Mouse (Mus musculus): Measurements from ENCODE around the gene Heatr5a. TPM values are rescaled to one million over a fixed set of nuclear protein-coding genes. Genes with fewer than 3 reads are reported as not detected.

The Heatr5a gene
- total RNA-seq, 1 experiment: 20.9 TPM

- H3K9ac ChIP-seq (ENCODE audit: insufficient read depth, low read depth, low read length, poor library complexity, severe bottlenecking): no peak overlapping the region
- H3K4me3 ChIP-seq (ENCODE audit: insufficient read depth in 1 of 2, low read depth in 1 of 2, low read length in 2 of 2, poor library complexity in 1 of 2, severe bottlenecking in 1 of 2): peak overlapping the region; percentile 17 to 69; a peak in 2 of 4 replicates
- no peak for TF ChIP-seq ZNF384 (IDR thresholded peaks at IDR 0.05; ENCODE audit: low read depth, low read length)
- no peak for TF ChIP-seq HCFC1 (IDR thresholded peaks at IDR 0.05; ENCODE audit: borderline replicate concordance, insufficient read depth, low read length)
- TF ChIP-seq ZC3H11A (IDR thresholded peaks at IDR 0.05; ENCODE audit: borderline replicate concordance, low read depth, low read length): no peak
- TF ChIP-seq MAFK (IDR thresholded peaks at IDR 0.05; ENCODE audit: insufficient read depth, low read depth, low read length): no peak
- TF ChIP-seq CHD2 (IDR thresholded peaks at IDR 0.05; ENCODE audit: low read depth, low read length): no peak
- H3K36me3 ChIP-seq (ENCODE audit: control insufficient read depth, insufficient read depth, low read length, poor library complexity, severe bottlenecking): no peaks in the 10 kb centered on the region
- H3K9me3 ChIP-seq (ENCODE audit: control insufficient read depth, insufficient read depth, low read depth, low read length): no peaks in the 10 kb centered on the region
- DNase-seq (ENCODE audit: low read depth, low spot score): no peak
- H3K4me1 ChIP-seq (ENCODE audit: control insufficient read depth in 2 of 2, insufficient read depth in 2 of 2, low read length in 2 of 2, poor library complexity in 1 of 2): peaks cover 1 to 9% of the 10 kb centered on the region in 2 experiments; a peak in 2 of 4 replicates
- in situ Hi-C loops (cut with MboI; ENCODE audit: low sequenced_read_pairs in 2 of 2, unreplicated experiment in 2 of 2): no loop called here
- peak overlapping the region; percentile 62; the same call in 1 of the 2 replicates for H3K27ac ChIP-seq (ENCODE audit: insufficient read depth, low read depth, low read length, poor library complexity, severe bottlenecking)
Measured at GRCm38 (mm10) chr12:51845261-51845660, 125.9 kb downstream of the Heatr5a start.

- Histone ChIP-seq H3K36me3 (ENCODE audit: control insufficient read depth, insufficient read depth, low read length, poor library complexity, severe bottlenecking) (no peaks in the 10 kb centered on the region), H3K9me3 (ENCODE audit: control insufficient read depth, insufficient read depth, low read depth, low read length) (no peaks in the 10 kb centered on the region), H3K9ac (ENCODE audit: insufficient read depth, low read depth, low read length, poor library complexity, severe bottlenecking) (peak overlapping the region; percentile 77), H3K27ac (ENCODE audit: insufficient read depth, low read depth, low read length, poor library complexity, severe bottlenecking) (peak overlapping the region; percentile 96), H3K4me1 (ENCODE audit: control insufficient read depth in 2 of 2, insufficient read depth in 2 of 2, low read length in 2 of 2, poor library complexity in 1 of 2) (peaks cover 1 to 9% of the 10 kb centered on the region in 2 experiments; a peak in 2 of 4 replicates), H3K4me3 (ENCODE audit: insufficient read depth in 1 of 2, low read depth in 1 of 2, low read length in 2 of 2, poor library complexity in 1 of 2, severe bottlenecking in 1 of 2) (peak overlapping the region; percentile 69 to 72)
- in situ Hi-C loops (cut with MboI; ENCODE audit: low sequenced_read_pairs in 2 of 2, unreplicated experiment in 2 of 2): no loop called here
- DNase-seq (ENCODE audit: low read depth, low spot score): peak; percentile 95
- peak; percentile 56; the same call in 1 of the 2 replicates for TF ChIP-seq MAFK (IDR thresholded peaks at IDR 0.05; ENCODE audit: insufficient read depth, low read depth, low read length)
- peak; percentile 79 for TF ChIP-seq CHD2 (IDR thresholded peaks at IDR 0.05; ENCODE audit: low read depth, low read length)
- TF ChIP-seq HCFC1 (IDR thresholded peaks at IDR 0.05; ENCODE audit: borderline replicate concordance, insufficient read depth, low read length): no peak
Measured at GRCm38 (mm10) chr12:51844771-51845256, 126.3 kb downstream of the Heatr5a start.

- in situ Hi-C loops (cut with MboI; ENCODE audit: low sequenced_read_pairs in 2 of 2, unreplicated experiment in 2 of 2): no loop called here
Measured at GRCm38 (mm10) chr12:51843576-51844520, 127.3 kb downstream of the Heatr5a start.

GRCm38 (mm10) chr12:51842081-51842864 is 128.8 kb downstream of the Heatr5a start:
- Histone ChIP-seq H3K36me3 (ENCODE audit: control insufficient read depth, insufficient read depth, low read length, poor library complexity, severe bottlenecking) (no peaks in the 10 kb centered on the region), H3K4me1 (ENCODE audit: control insufficient read depth in 2 of 2, insufficient read depth in 2 of 2, low read length in 2 of 2, poor library complexity in 1 of 2) (peaks cover 1 to 9% of the 10 kb centered on the region in 2 experiments; a peak in 2 of 4 replicates), H3K9me3 (ENCODE audit: control insufficient read depth, insufficient read depth, low read depth, low read length) (no peaks in the 10 kb centered on the region), H3K9ac (ENCODE audit: insufficient read depth, low read depth, low read length, poor library complexity, severe bottlenecking) (no peak overlapping the region), H3K27ac (ENCODE audit: insufficient read depth, low read depth, low read length, poor library complexity, severe bottlenecking) (no peak overlapping the region), H3K4me3 (ENCODE audit: insufficient read depth in 1 of 2, low read depth in 1 of 2, low read length in 2 of 2, poor library complexity in 1 of 2, severe bottlenecking in 1 of 2) (no peak overlapping the region)
- no peak for DNase-seq (ENCODE audit: low read depth, low spot score)
- no peak for TF ChIP-seq ZC3H11A (IDR thresholded peaks at IDR 0.05; ENCODE audit: borderline replicate concordance, low read depth, low read length)
- TF ChIP-seq CHD2 (IDR thresholded peaks at IDR 0.05; ENCODE audit: low read depth, low read length): no peak
- no peak for TF ChIP-seq ZNF384 (IDR thresholded peaks at IDR 0.05; ENCODE audit: low read depth, low read length)
- in situ Hi-C loops (cut with MboI; ENCODE audit: low sequenced_read_pairs in 2 of 2, unreplicated experiment in 2 of 2): no loop called here

More at GRCm38 (mm10) chr12:51843576-51844520, 127.3 kb downstream of the Heatr5a start:
- no peak for DNase-seq (ENCODE audit: low read depth, low spot score)
- H3K9ac ChIP-seq (ENCODE audit: insufficient read depth, low read depth, low read length, poor library complexity, severe bottlenecking): no peak overlapping the region; the same call in 1 of the 2 replicates
- H3K4me1 ChIP-seq (ENCODE audit: control insufficient read depth in 2 of 2, insufficient read depth in 2 of 2, low read length in 2 of 2, poor library complexity in 1 of 2): peaks cover 1 to 9% of the 10 kb centered on the region in 2 experiments; a peak in 2 of 4 replicates
- H3K4me3 ChIP-seq (ENCODE audit: insufficient read depth in 1 of 2, low read depth in 1 of 2, low read length in 2 of 2, poor library complexity in 1 of 2, severe bottlenecking in 1 of 2): peak overlapping the region in 1 of 2 experiments; percentile 69; a peak in 1 of 4 replicates
- peak overlapping the region; percentile 96; the same call in 1 of the 2 replicates for H3K27ac ChIP-seq (ENCODE audit: insufficient read depth, low read depth, low read length, poor library complexity, severe bottlenecking)
- H3K36me3 ChIP-seq (ENCODE audit: control insufficient read depth, insufficient read depth, low read length, poor library complexity, severe bottlenecking): no peaks in the 10 kb centered on the region
- TF ChIP-seq HCFC1 (IDR thresholded peaks at IDR 0.05; ENCODE audit: borderline replicate concordance, insufficient read depth, low read length): no peak
- no peak for TF ChIP-seq ZC3H11A (IDR thresholded peaks at IDR 0.05; ENCODE audit: borderline replicate concordance, low read depth, low read length)
- no peak for TF ChIP-seq MAFK (IDR thresholded peaks at IDR 0.05; ENCODE audit: insufficient read depth, low read depth, low read length)
- no peak for TF ChIP-seq CHD2 (IDR thresholded peaks at IDR 0.05; ENCODE audit: low read depth, low read length)
- TF ChIP-seq ZNF384 (IDR thresholded peaks at IDR 0.05; ENCODE audit: low read depth, low read length): no peak
- no peaks in the 10 kb centered on the region for H3K9me3 ChIP-seq (ENCODE audit: control insufficient read depth, insufficient read depth, low read depth, low read length)
